Mouse (Mus musculus): ENCODE data around the gene Gabra5.

Gabra5 gene

GRCm38 (mm10) chr7:57386517-57387340 lies 123.1 kb downstream of the Gabra5 start, which contains the start of gene Gabrg3:
Gabrg3 (minus strand) TSS chr7:57387188.
- DNase-seq (ENCODE audit: low spot score in 2 of 2): no peak

GRCm38 (mm10) chr7:57384112-57384511 lies 125.7 kb downstream of the Gabra5 start:
- DNase-seq (ENCODE audit: low spot score in 2 of 2): no peak

- DNase-seq (ENCODE audit: low spot score in 2 of 2): no peak
Observed at GRCm38 (mm10) chr7:57366013-57366390, 143.9 kb downstream of the Gabra5 start.

GRCm38 (mm10) chr7:57365134-57366012 lies 144.5 kb downstream of the Gabra5 start:
- DNase-seq (ENCODE audit: low spot score in 2 of 2): no peak

GRCm38 (mm10) chr7:57363812-57364211 lies 146.0 kb downstream of the Gabra5 start:
- DNase-seq (ENCODE audit: low spot score in 2 of 2): no peak

- no peak for DNase-seq (ENCODE audit: low spot score in 2 of 2)
Observed at GRCm38 (mm10) chr7:57357871-57358540, 151.9 kb downstream of the Gabra5 start.

All from spleen, postnatal 4 days (tissue).